Comparison of ENCODE assay signal across 26 mouse cellular contexts in the genomic region with DNA sequence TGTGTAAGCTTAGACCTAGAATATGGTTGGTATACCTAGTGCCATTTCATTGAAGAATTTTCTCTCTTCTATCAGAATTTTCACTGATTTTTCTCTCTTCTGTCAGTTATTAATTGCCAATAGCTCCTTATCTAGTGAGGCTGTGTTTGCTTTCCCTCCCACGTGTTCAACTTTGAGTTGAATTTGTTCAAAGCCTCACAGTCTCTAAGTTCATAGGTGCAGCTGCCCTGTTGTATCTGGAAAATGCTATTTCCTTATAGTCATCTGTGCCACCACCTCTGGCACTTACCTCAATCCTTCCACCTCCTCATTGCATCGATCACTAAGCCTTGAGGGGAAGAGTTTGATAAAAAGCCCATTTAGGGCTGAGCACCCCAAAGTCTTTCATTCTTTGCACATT.
DNase-seq lines count a peak whose midpoint lies in the region; ATAC-seq and TF ChIP-seq lines count a peak whose summit lies in the region.
"Had no signal": no experiment of that assay in that cellular context is flagged by ENCODE, and none has a peak within 500 bp of the region (broad histone marks: within the 10 kb centered on the region; RNA-seq: fewer than 3 reads in every experiment).

No protein-coding gene starts in this region.

- 84% methylated on average over 2 of the region's 2 CpGs for WGBS in intestine, embryonic 14.5 days
- 32% methylated on average over 2 of the region's 2 CpGs for WGBS in intestine, postnatal 0 days
- WGBS in stomach, embryonic 15.5 days = 54% methylated on average over 2 of the region's 2 CpGs

- peak; percentile 60; the same call in 1 of the 2 replicates for ATAC-seq in intestine, embryonic 14.5 days (replicated peaks; ENCODE audit: low FRiP score, low TSS enrichment, low read depth)
- ATAC-seq in intestine, postnatal 0 days = no peak; the same call in 1 of the 2 replicates
- ATAC-seq in stomach, embryonic 15.5 days (ENCODE audit: insufficient read depth, low FRiP score, low read depth) = peak; percentile 47; the same call in 1 of the 2 replicates
- ATAC-seq: activated CD4-positive, CD25-positive, alpha-beta regulatory T cell, adult 4 months; CD4-positive, CD25-positive, alpha-beta regulatory T cell, adult 4 months; forebrain, embryonic 13.5 days; forebrain, embryonic 15.5 days; forebrain, postnatal 0 days; Patski had no signal

- H3K4me3 ChIP-seq in intestine, embryonic 14.5 days (ENCODE audit: low read depth, low read length) = no peak overlapping the region
- H3K4me3 ChIP-seq in intestine, postnatal 0 days (ENCODE audit: low read depth, low read length) = no peak overlapping the region
- H3K4me3 ChIP-seq in stomach, embryonic 15.5 days (replicated peaks) = no peak overlapping the region
- H3K4me3 ChIP-seq: embryonic facial prominence, embryonic 13.5 days; embryonic facial prominence, embryonic 15.5 days; erythroblast, embryonic 14.5 days; forebrain, embryonic 13.5 days; forebrain, embryonic 15.5 days had no signal

- peak; percentile 45 for DNase-seq in intestine, embryonic 14.5 days (ENCODE audit: low spot score)
- no peak for DNase-seq in spleen, postnatal 4 days (ENCODE audit: low spot score in 2 of 2)
- DNase-seq in adrenal gland, postnatal 10 days = no peak
- DNase-seq: adrenal gland, adult 8-10 months; adrenal gland, postnatal 25 days; B cell, adult 2 months; cerebellum, adult 11 months; cerebellum, adult 18-20 months; cerebellum, adult 8-10 months; cerebellum, adult 9-11 months; cerebellum, postnatal 14 days; cerebellum, postnatal 36 days; embryo, embryonic 11 days; forebrain, postnatal 0 days had no signal

- no peak for TF ChIP-seq CTCF in intestine, postnatal 0 days (IDR thresholded peaks at IDR 0.05; ENCODE audit: low read depth)

- H3K36me3 ChIP-seq in intestine, embryonic 14.5 days (ENCODE audit: control insufficient read depth, insufficient read depth, low read length) = no peaks in the 10 kb centered on the region
- no peaks in the 10 kb centered on the region for H3K36me3 ChIP-seq in intestine, postnatal 0 days (ENCODE audit: control insufficient read depth, insufficient read depth)
- H3K36me3 ChIP-seq in stomach, embryonic 15.5 days = no peaks in the 10 kb centered on the region
- H3K36me3 ChIP-seq: embryonic facial prominence, embryonic 13.5 days; embryonic facial prominence, embryonic 15.5 days; forebrain, embryonic 15.5 days; G1E had no signal

- no peaks in the 10 kb centered on the region for H3K27me3 ChIP-seq in intestine, embryonic 14.5 days (replicated peaks; ENCODE audit: control insufficient read depth, insufficient read depth, low read length)
- no peaks in the 10 kb centered on the region for H3K27me3 ChIP-seq in intestine, postnatal 0 days (replicated peaks; ENCODE audit: control insufficient read depth, insufficient read depth, low read length)
- no peaks in the 10 kb centered on the region for H3K27me3 ChIP-seq in stomach, embryonic 15.5 days (replicated peaks)
- H3K27me3 ChIP-seq: CH12.LX; embryonic facial prominence, embryonic 13.5 days; embryonic facial prominence, embryonic 15.5 days; forebrain, embryonic 13.5 days; forebrain, embryonic 15.5 days had no signal

- H3K4me1 ChIP-seq in intestine, embryonic 14.5 days (replicated peaks; ENCODE audit: control insufficient read depth, insufficient read depth, low read length) = 0 out of 2 replicates have a peak, but pooled peaks cover 3% of the 10 kb centered on the region
- H3K4me1 ChIP-seq in intestine, postnatal 0 days (replicated peaks; ENCODE audit: control insufficient read depth, insufficient read depth, low read length) = no peaks in the 10 kb centered on the region
- H3K4me1 ChIP-seq in stomach, embryonic 15.5 days = no peaks in the 10 kb centered on the region
- H3K4me1 ChIP-seq: forebrain, embryonic 13.5 days; forebrain, embryonic 15.5 days had no signal

- no peak overlapping the region for H3K9ac ChIP-seq in intestine, embryonic 14.5 days (ENCODE audit: low read length)
- no peak overlapping the region for H3K9ac ChIP-seq in intestine, postnatal 0 days (ENCODE audit: low read depth, low read length)
- H3K9ac ChIP-seq in stomach, embryonic 15.5 days = no peak overlapping the region
- H3K9ac ChIP-seq: embryonic facial prominence, embryonic 13.5 days; embryonic facial prominence, embryonic 15.5 days; forebrain, embryonic 13.5 days; forebrain, embryonic 15.5 days; forebrain, postnatal 0 days had no signal

- H3K27ac ChIP-seq in intestine, embryonic 14.5 days (ENCODE audit: low read depth) = no peak overlapping the region
- H3K27ac ChIP-seq in intestine, postnatal 0 days (ENCODE audit: low read depth, low read length) = no peak overlapping the region
- no peak overlapping the region for H3K27ac ChIP-seq in stomach, embryonic 15.5 days
- H3K27ac ChIP-seq: embryonic facial prominence, embryonic 13.5 days; embryonic facial prominence, embryonic 15.5 days; forebrain, embryonic 13.5 days; forebrain, embryonic 15.5 days had no signal

- H3K9me3 ChIP-seq in intestine, embryonic 14.5 days (ENCODE audit: control insufficient read depth, low read length) = no peaks in the 10 kb centered on the region
- no peaks in the 10 kb centered on the region for H3K9me3 ChIP-seq in intestine, postnatal 0 days (ENCODE audit: control insufficient read depth)
- no peaks in the 10 kb centered on the region for H3K9me3 ChIP-seq in stomach, embryonic 15.5 days
- H3K9me3 ChIP-seq: embryonic facial prominence, embryonic 13.5 days; embryonic facial prominence, embryonic 15.5 days; forebrain, embryonic 13.5 days; forebrain, embryonic 15.5 days had no signal

- H3K4me2 ChIP-seq in intestine, embryonic 14.5 days (ENCODE audit: low read length) = no peak overlapping the region
- no peak overlapping the region for H3K4me2 ChIP-seq in intestine, postnatal 0 days (replicated peaks; ENCODE audit: low read depth)
- H3K4me2 ChIP-seq in stomach, embryonic 15.5 days = no peak overlapping the region
- H3K4me2 ChIP-seq: embryonic facial prominence, embryonic 13.5 days; embryonic facial prominence, embryonic 15.5 days; forebrain, embryonic 13.5 days; forebrain, embryonic 15.5 days had no signal
